Mouse (Mus musculus): ENCODE data around the gene Pdss2. TPM values are rescaled to one million over a fixed set of nuclear protein-coding genes. Genes with fewer than 3 reads are reported as not detected.

The Pdss2 gene
- polyA plus RNA-seq, 1 experiment from 2014 or later = 13.7 TPM

- ATAC-seq (replicated peaks; ENCODE audit: insufficient number of reproducible peaks, low FRiP score, low TSS enrichment, low read depth) (no peak), DNase-seq (ENCODE audit: low spot score) (no peak)
- Histone ChIP-seq H3K27ac (replicated peaks; ENCODE audit: low read depth, low read length) (no peak overlapping the region), H3K27me3 (ENCODE audit: control insufficient read depth, insufficient read depth, low read length) (no peaks in the 10 kb centered on the region), H3K4me1 (ENCODE audit: control insufficient read depth, insufficient read depth, low read length) (no peaks in the 10 kb centered on the region), H3K4me3 (ENCODE audit: low read depth, low read length) (no peak overlapping the region), H3K36me3 (replicated peaks; ENCODE audit: control insufficient read depth, insufficient read depth, low read depth, low read length) (no peaks in the 10 kb centered on the region), H3K4me2 (ENCODE audit: low read depth, low read length) (no peak overlapping the region), H3K9ac (replicated peaks; ENCODE audit: low read length) (no peak overlapping the region), H3K9me3 (replicated peaks; ENCODE audit: control insufficient read depth, low read length) (no peaks in the 10 kb centered on the region)
- WGBS = 87% methylated on average over 5 of the region's 5 CpGs
These were observed 87.0 kb downstream of the Pdss2 start for GRCm38 (mm10) chr10:43308105-43308810.

- H3K4me1 ChIP-seq (ENCODE audit: control insufficient read depth, insufficient read depth, low read length) = no peaks in the 10 kb centered on the region
- H3K36me3 ChIP-seq (replicated peaks; ENCODE audit: control insufficient read depth, insufficient read depth, low read depth, low read length) = no peaks in the 10 kb centered on the region
- H3K27ac ChIP-seq (replicated peaks; ENCODE audit: low read depth, low read length) = no peak overlapping the region
- 73% methylated on average over 10 of the region's 10 CpGs for WGBS
- DNase-seq (ENCODE audit: low spot score) (no peak), ATAC-seq (replicated peaks; ENCODE audit: insufficient number of reproducible peaks, low FRiP score, low TSS enrichment, low read depth) (no peak)
- no peak overlapping the region for H3K4me3 ChIP-seq (ENCODE audit: low read depth, low read length)
- no peak overlapping the region for H3K4me2 ChIP-seq (ENCODE audit: low read depth, low read length)
- no peaks in the 10 kb centered on the region for H3K9me3 ChIP-seq (replicated peaks; ENCODE audit: control insufficient read depth, low read length)
- no peaks in the 10 kb centered on the region for H3K27me3 ChIP-seq (ENCODE audit: control insufficient read depth, insufficient read depth, low read length)
- H3K9ac ChIP-seq (replicated peaks; ENCODE audit: low read length) = no peak overlapping the region
These were observed 89.6 kb downstream of the Pdss2 start for GRCm38 (mm10) chr10:43310781-43311392.

- no peak overlapping the region for H3K27ac ChIP-seq (replicated peaks; ENCODE audit: low read depth, low read length)
- H3K9ac ChIP-seq (replicated peaks; ENCODE audit: low read length) = no peak overlapping the region
- 74% methylated on average over 2 of the region's 2 CpGs for WGBS
- no peaks in the 10 kb centered on the region for H3K4me1 ChIP-seq (ENCODE audit: control insufficient read depth, insufficient read depth, low read length)
- H3K4me2 ChIP-seq (ENCODE audit: low read depth, low read length) = no peak overlapping the region
- no peaks in the 10 kb centered on the region for H3K36me3 ChIP-seq (replicated peaks; ENCODE audit: control insufficient read depth, insufficient read depth, low read depth, low read length)
- H3K4me3 ChIP-seq (ENCODE audit: low read depth, low read length) = no peak overlapping the region
- no peak for ATAC-seq (replicated peaks; ENCODE audit: insufficient number of reproducible peaks, low FRiP score, low TSS enrichment, low read depth)
- H3K9me3 ChIP-seq (replicated peaks; ENCODE audit: control insufficient read depth, low read length) = no peaks in the 10 kb centered on the region
- no peak for DNase-seq (ENCODE audit: low spot score)
- no peaks in the 10 kb centered on the region for H3K27me3 ChIP-seq (ENCODE audit: control insufficient read depth, insufficient read depth, low read length)
These were observed 90.9 kb downstream of the Pdss2 start for GRCm38 (mm10) chr10:43312211-43312610.

GRCm38 (mm10) chr10:43312658-43313417 is 91.6 kb downstream of the Pdss2 start:
- Histone ChIP-seq H3K27ac (replicated peaks; ENCODE audit: low read depth, low read length) (no peak overlapping the region), H3K4me3 (ENCODE audit: low read depth, low read length) (no peak overlapping the region), H3K4me2 (ENCODE audit: low read depth, low read length) (no peak overlapping the region), H3K4me1 (ENCODE audit: control insufficient read depth, insufficient read depth, low read length) (no peaks in the 10 kb centered on the region), H3K9ac (replicated peaks; ENCODE audit: low read length) (no peak overlapping the region), H3K27me3 (ENCODE audit: control insufficient read depth, insufficient read depth, low read length) (no peaks in the 10 kb centered on the region), H3K9me3 (replicated peaks; ENCODE audit: control insufficient read depth, low read length) (no peaks in the 10 kb centered on the region), H3K36me3 (replicated peaks; ENCODE audit: control insufficient read depth, insufficient read depth, low read depth, low read length) (no peaks in the 10 kb centered on the region)
- 70% methylated on average over 7 of the region's 7 CpGs for WGBS
- DNase-seq (ENCODE audit: low spot score) (no peak), ATAC-seq (replicated peaks; ENCODE audit: insufficient number of reproducible peaks, low FRiP score, low TSS enrichment, low read depth) (no peak)

GRCm38 (mm10) chr10:43315228-43315627 is 93.9 kb downstream of the Pdss2 start:
- Histone ChIP-seq H3K36me3 (replicated peaks; ENCODE audit: control insufficient read depth, insufficient read depth, low read depth, low read length) (no peaks in the 10 kb centered on the region), H3K4me1 (ENCODE audit: control insufficient read depth, insufficient read depth, low read length) (no peaks in the 10 kb centered on the region), H3K9me3 (replicated peaks; ENCODE audit: control insufficient read depth, low read length) (no peaks in the 10 kb centered on the region), H3K9ac (replicated peaks; ENCODE audit: low read length) (no peak overlapping the region), H3K27me3 (ENCODE audit: control insufficient read depth, insufficient read depth, low read length) (no peaks in the 10 kb centered on the region), H3K4me3 (ENCODE audit: low read depth, low read length) (no peak overlapping the region), H3K4me2 (ENCODE audit: low read depth, low read length) (no peak overlapping the region), H3K27ac (replicated peaks; ENCODE audit: low read depth, low read length) (no peak overlapping the region)
- ATAC-seq (replicated peaks; ENCODE audit: insufficient number of reproducible peaks, low FRiP score, low TSS enrichment, low read depth) (no peak), DNase-seq (ENCODE audit: low spot score) (no peak)

GRCm38 (mm10) chr10:43317327-43317951 is 96.2 kb downstream of the Pdss2 start:
- 80% methylated on average over 9 of the region's 9 CpGs for WGBS
- no peak for ATAC-seq (replicated peaks; ENCODE audit: insufficient number of reproducible peaks, low FRiP score, low TSS enrichment, low read depth)

GRCm38 (mm10) chr10:43321019-43321418 is 99.7 kb downstream of the Pdss2 start:
- 86% methylated on average over 5 of the region's 5 CpGs for WGBS
- H3K4me1 ChIP-seq (ENCODE audit: control insufficient read depth, insufficient read depth, low read length) = no peaks in the 10 kb centered on the region

More at GRCm38 (mm10) chr10:43317327-43317951, 96.2 kb downstream of the Pdss2 start:
- no peaks in the 10 kb centered on the region for H3K36me3 ChIP-seq (replicated peaks; ENCODE audit: control insufficient read depth, insufficient read depth, low read depth, low read length)
- no peaks in the 10 kb centered on the region for H3K27me3 ChIP-seq (ENCODE audit: control insufficient read depth, insufficient read depth, low read length)
- H3K4me1 ChIP-seq (ENCODE audit: control insufficient read depth, insufficient read depth, low read length) = no peaks in the 10 kb centered on the region
- no peaks in the 10 kb centered on the region for H3K9me3 ChIP-seq (replicated peaks; ENCODE audit: control insufficient read depth, low read length)
- H3K4me3 ChIP-seq (ENCODE audit: low read depth, low read length) = no peak overlapping the region
- no peak for DNase-seq (ENCODE audit: low spot score)
- H3K4me2 ChIP-seq (ENCODE audit: low read depth, low read length) = no peak overlapping the region
- no peak overlapping the region for H3K27ac ChIP-seq (replicated peaks; ENCODE audit: low read depth, low read length)
- H3K9ac ChIP-seq (replicated peaks; ENCODE audit: low read length) = no peak overlapping the region

More at GRCm38 (mm10) chr10:43321019-43321418, 99.7 kb downstream of the Pdss2 start:
- H3K27ac ChIP-seq (replicated peaks; ENCODE audit: low read depth, low read length) = no peak overlapping the region
- H3K4me3 ChIP-seq (ENCODE audit: low read depth, low read length) = no peak overlapping the region
- no peak for ATAC-seq (replicated peaks; ENCODE audit: insufficient number of reproducible peaks, low FRiP score, low TSS enrichment, low read depth)
- no peak for DNase-seq (ENCODE audit: low spot score)
- H3K9me3 ChIP-seq (replicated peaks; ENCODE audit: control insufficient read depth, low read length) = no peaks in the 10 kb centered on the region
- no peak overlapping the region for H3K4me2 ChIP-seq (ENCODE audit: low read depth, low read length)
- H3K36me3 ChIP-seq (replicated peaks; ENCODE audit: control insufficient read depth, insufficient read depth, low read depth, low read length) = no peaks in the 10 kb centered on the region
- no peak overlapping the region for H3K9ac ChIP-seq (replicated peaks; ENCODE audit: low read length)
- H3K27me3 ChIP-seq (ENCODE audit: control insufficient read depth, insufficient read depth, low read length) = no peaks in the 10 kb centered on the region
